Mouse (Mus musculus) brain, embryonic 14.5 days (tissue): ENCODE measurements at regions not wholly inside any gene's neighbourhood (a gene's known extent, or its start where the extent isn't known, plus 50 kb on each side); places are given as distances from the start of the nearest gene placed in this dataset.

Source experiments
- CTCF ChIP-seq: fragments of 200-500 bp; IDR thresholded peaks from 2 replicates; pipeline ENCODE4 v1.5.1; 2012; ENCODE audit warnings: inconsistent platforms, mild to moderate bottlenecking, moderate library complexity, borderline replicate concordance; ENCODE audit not compliant: insufficient read depth, insufficient read length; ENCODE audit errors: extremely low read depth
- POLR2A ChIP-seq: fragments of 200-500 bp; IDR thresholded peaks from 2 replicates; pipeline ENCODE4 v1.6.1; 2012; ENCODE audit warnings: mild to moderate bottlenecking, inconsistent platforms, borderline replicate concordance; ENCODE audit not compliant: poor library complexity, insufficient read depth, insufficient read length, severe bottlenecking; ENCODE audit errors: extremely low read depth

DNA sequence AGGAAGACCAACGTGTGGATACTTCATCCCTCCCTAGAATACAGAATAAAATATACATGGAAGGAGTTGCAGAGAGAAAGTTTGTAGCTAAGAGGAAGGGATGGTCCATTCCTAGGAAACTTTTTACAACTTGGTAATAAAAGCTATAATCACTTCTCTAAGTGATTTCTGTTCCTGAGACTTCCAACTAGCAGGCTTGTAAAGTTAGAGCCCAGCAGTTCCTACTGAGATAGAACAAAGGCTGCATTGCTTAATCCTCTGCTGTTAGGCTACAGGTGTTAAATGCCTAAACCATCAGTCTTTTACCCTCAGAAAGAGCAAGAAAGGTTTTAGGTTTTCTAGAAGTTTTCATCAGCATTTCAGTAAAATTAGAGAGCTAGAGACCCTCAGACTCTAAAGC, 209.2 kb downstream of the Gm7361 start:
- TF ChIP-seq POLR2A: no peak
- no peak for TF ChIP-seq CTCF
